Mouse (Mus musculus) CH12.LX (cell line): ENCODE measurements around the gene Rreb1. TPM values are rescaled to one million over a fixed set of nuclear protein-coding genes. Genes with fewer than 3 reads are reported as not detected.

Experiments used
- DNase-seq: peaks from one replicate; pipeline ENCODE4 v3.0.0-alpha.2; 2013; ENCODE audit errors: extremely low read depth
- H3K27ac ChIP-seq: 2 replicates; pipeline ENCODE4 v1.5.1; 2012; ENCODE audit warnings: low read depth, mild to moderate bottlenecking, control low read depth, moderate library complexity; ENCODE audit not compliant: insufficient read depth
- H3K27me3 ChIP-seq: replicated peaks from 2 replicates; pipeline ENCODE3; 2012; ENCODE audit warnings: inconsistent platforms
- H3K36me3 ChIP-seq, 2 experiments: replicated peaks in 1 of 2; 2 replicates each; pipeline versions ENCODE3 to v1.6.1; 2012; ENCODE audit warnings: inconsistent platforms in 1 of 2, low read length in 1 of 2, mild to moderate bottlenecking in 1 of 2, mixed read lengths in 1 of 2, moderate library complexity in 1 of 2; ENCODE audit not compliant: control insufficient read depth in 1 of 2, insufficient read depth in 1 of 2
- H3K4me1 ChIP-seq, 2 experiments: 2 replicates each; pipeline ENCODE4 v1.6.1; 2012; ENCODE audit warnings: inconsistent platforms in 1 of 2, moderate library complexity in 1 of 2; ENCODE audit not compliant: insufficient read depth in 2 of 2, control insufficient read depth in 1 of 2
- H3K4me2 ChIP-seq: 2 replicates; pipeline ENCODE4 v1.6.1; 2012; ENCODE audit warnings: low read depth, mild to moderate bottlenecking, control low read depth; ENCODE audit not compliant: poor library complexity, insufficient read depth, severe bottlenecking
- H3K4me3 ChIP-seq, 3 experiments: fragments of 150-350 bp in 1 of 3; sonication (generic) in 1 of 3; replicated peaks in 1 of 3; 2 replicates each; pipeline versions ENCODE3 to v1.5.1; 2011 to 2012; ENCODE audit warnings: low read depth in 2 of 3, low read length in 2 of 3, mild to moderate bottlenecking in 2 of 3, moderate library complexity in 2 of 3, control low read depth in 1 of 3, improper control_type of control experiment in 1 of 3, inconsistent platforms in 1 of 3, mixed read lengths in 1 of 3; ENCODE audit not compliant: poor library complexity in 1 of 3
- H3K79me2 ChIP-seq: replicated peaks from 2 replicates; pipeline ENCODE4 v1.6.1; 2012; ENCODE audit warnings: mild to moderate bottlenecking, moderate library complexity; ENCODE audit not compliant: control insufficient read depth, poor library complexity, insufficient read depth, severe bottlenecking; ENCODE audit errors: extremely low read depth
- H3K9ac ChIP-seq: 2 replicates; pipeline ENCODE4 v1.6.1; 2012; ENCODE audit warnings: low read depth, mild to moderate bottlenecking, control low read depth, moderate library complexity; ENCODE audit not compliant: insufficient read depth
- H3K9me3 ChIP-seq: replicated peaks from 2 replicates; pipeline ENCODE3; 2012; ENCODE audit warnings: low read length, inconsistent platforms, mixed read lengths
- CHD2 ChIP-seq: IDR thresholded peaks from 2 replicates; pipeline ENCODE4 v1.6.1; 2011; ENCODE audit warnings: low read length, improper control_type of control experiment
- E2F4 ChIP-seq: IDR thresholded peaks from 2 replicates; pipeline ENCODE4 v1.6.1; 2011; ENCODE audit warnings: low read depth, low read length, improper control_type of control experiment; ENCODE audit not compliant: insufficient replicate concordance
- ETS1 ChIP-seq: conservative IDR thresholded peaks from 2 replicates; pipeline ENCODE4 v1.6.1; 2012; ENCODE audit warnings: low read depth, mild to moderate bottlenecking, inconsistent platforms, low read length, improper control_type of control experiment, moderate library complexity
- IRF4 ChIP-seq: IDR thresholded peaks from 2 replicates; pipeline ENCODE4 v1.6.1; 2014; ENCODE audit warnings: low read depth, mild to moderate bottlenecking, inconsistent platforms, low read length, improper control_type of control experiment
- JUND ChIP-seq: conservative IDR thresholded peaks from 2 replicates; pipeline ENCODE4 v1.6.1; 2011; ENCODE audit warnings: low read depth, low read length, improper control_type of control experiment
- KAT2A ChIP-seq: IDR thresholded peaks from 2 replicates; pipeline ENCODE4 v1.6.1; 2012; ENCODE audit warnings: low read length, improper control_type of control experiment, inconsistent platforms; ENCODE audit not compliant: insufficient replicate concordance
- MAFK ChIP-seq: IDR thresholded peaks from 2 replicates; pipeline ENCODE4 v1.6.1; 2011; ENCODE audit warnings: low read length, improper control_type of control experiment; ENCODE audit not compliant: insufficient replicate concordance
- MAZ ChIP-seq: IDR thresholded peaks from 2 replicates; pipeline ENCODE4 v1.6.1; 2012; ENCODE audit warnings: low read depth, mild to moderate bottlenecking, inconsistent platforms, low read length, improper control_type of control experiment, moderate library complexity
- NELFE ChIP-seq: IDR thresholded peaks from 2 replicates; pipeline ENCODE4 v1.6.1; 2011; ENCODE audit warnings: low read depth, low read length, improper control_type of control experiment
- NRF1 ChIP-seq: IDR thresholded peaks from 2 replicates; pipeline ENCODE4 v1.6.1; 2014; ENCODE audit warnings: low read depth, mild to moderate bottlenecking, inconsistent platforms, low read length, improper control_type of control experiment, moderate library complexity
- PAX5 ChIP-seq: IDR thresholded peaks from 2 replicates; pipeline ENCODE4 v1.6.1; 2012; ENCODE audit warnings: low read length, inconsistent platforms, mixed read lengths
- RCOR1 ChIP-seq: conservative IDR thresholded peaks from 2 replicates; pipeline ENCODE4 v1.6.1; 2012; ENCODE audit warnings: low read depth, mild to moderate bottlenecking, inconsistent platforms, low read length, improper control_type of control experiment
- SIN3A ChIP-seq: IDR thresholded peaks from 2 replicates; pipeline ENCODE4 v1.6.1; 2012; ENCODE audit warnings: low read length, improper control_type of control experiment, inconsistent platforms
- TCF12 ChIP-seq: IDR thresholded peaks from 2 replicates; pipeline ENCODE4 v1.6.1; 2014; ENCODE audit warnings: low read depth, mild to moderate bottlenecking, inconsistent platforms, low read length, improper control_type of control experiment
- UBTF ChIP-seq: IDR thresholded peaks from 2 replicates; pipeline ENCODE4 v1.6.1; 2012; ENCODE audit warnings: low read depth, mild to moderate bottlenecking, inconsistent platforms, low read length, improper control_type of control experiment, moderate library complexity
- USF1 ChIP-seq: IDR thresholded peaks from 2 replicates; pipeline ENCODE4 v1.6.1; 2014; ENCODE audit warnings: low read depth, mild to moderate bottlenecking, inconsistent platforms, low read length, improper control_type of control experiment
- USF2 ChIP-seq: conservative IDR thresholded peaks from 2 replicates; pipeline ENCODE4 v1.6.1; 2011; ENCODE audit warnings: low read depth, low read length, improper control_type of control experiment
- ZC3H11A ChIP-seq: IDR thresholded peaks from 2 replicates; pipeline ENCODE4 v1.6.1; 2012; ENCODE audit warnings: low read depth, mild to moderate bottlenecking, inconsistent platforms, low read length, improper control_type of control experiment
- ZMIZ1 ChIP-seq: IDR thresholded peaks from 2 replicates; pipeline ENCODE4 v1.6.1; 2012; ENCODE audit warnings: low read depth, mild to moderate bottlenecking, inconsistent platforms, low read length, improper control_type of control experiment
- ZNF384 ChIP-seq: IDR thresholded peaks from 2 replicates; pipeline ENCODE4 v1.6.1; 2012; ENCODE audit warnings: low read depth, low read length, improper control_type of control experiment, inconsistent platforms
- dilution Hi-C: fragments of 300-500 bp; cut with MboI; formaldehyde crosslinking; loops from 2 replicates; pipeline ENCODE4 v1.14.3; 2020; ENCODE audit warnings: low sequenced_read_pairs; ENCODE audit not compliant: extremely low pct_unique_long_range_greater_than_20kb, extremely low pct_ligation_motif_present
- in situ Hi-C: fragments of 300-500 bp; cut with MboI; formaldehyde crosslinking; loops from 3 replicates; pipeline ENCODE4 v1.14.3; 2019; ENCODE audit warnings: low sequenced_read_pairs, low pct_ligation_motif_present, low pct_unique_long_range_greater_than_20kb, mixed read lengths
- polyA plus RNA-seq: library from polyadenylated mRNA; unstranded; fragments of >175 nt; gene quantifications from 2 replicates; pipeline ENCODE4 v1.2.1, GENCODE M21; 2012; ENCODE audit warnings: low read depth; ENCODE audit not compliant: insufficient read length
- total RNA-seq, 2 experiments: library from RNA; depleted of rRNA; stranded (reverse); fragments of 300-350 nt in 1 of 2; fragments of >200 nt in 1 of 2; gene quantifications; 2 replicates each; pipeline ENCODE4 v1.2.3; 2012 to 2014

Gene Rreb1
- total and polyA plus RNA-seq, 3 experiments = 1.0 to 10.2 (median 5.3) TPM

DNA sequence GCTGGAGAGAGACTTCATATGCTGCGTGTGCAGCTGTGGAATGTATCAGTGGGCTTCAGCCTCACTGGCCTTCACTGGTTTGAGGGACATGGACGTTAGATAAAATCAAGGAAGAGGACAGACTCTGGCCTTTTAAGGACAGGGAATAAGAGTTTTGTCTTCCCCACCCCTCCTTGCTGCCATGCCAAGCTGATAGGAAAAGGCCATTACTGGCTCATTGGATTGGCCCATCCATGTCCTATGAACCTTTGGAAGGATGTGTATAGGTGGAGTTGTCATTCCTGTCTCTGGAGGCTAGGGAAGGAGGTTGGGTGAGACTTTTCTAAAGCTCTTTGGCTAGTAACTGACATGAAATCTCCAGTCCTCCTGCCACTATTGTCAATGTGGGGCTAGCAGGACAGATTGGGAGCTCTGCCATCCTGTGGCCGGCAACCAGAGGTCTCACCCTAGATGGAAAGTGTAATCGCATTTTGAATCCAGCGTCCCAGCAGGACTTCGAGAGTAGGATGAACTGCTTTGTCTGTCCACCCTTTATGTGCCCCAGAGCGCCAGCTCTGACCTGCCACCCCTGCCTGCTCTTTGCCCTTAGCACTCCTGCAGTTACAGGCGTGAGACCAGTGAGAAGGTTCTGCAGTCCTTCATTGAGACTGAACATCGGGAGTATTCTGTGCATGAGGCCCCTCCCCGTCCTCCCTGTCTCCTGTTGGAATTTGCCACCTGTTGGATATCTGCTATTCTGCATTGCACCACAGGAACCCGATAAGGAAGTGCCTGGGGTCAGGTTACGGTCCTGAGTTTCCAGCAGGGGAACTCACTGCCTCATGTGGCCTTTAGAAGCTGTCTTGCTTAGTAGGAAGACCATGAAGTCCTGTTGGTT is 134.6 kb downstream of the Rreb1 start:
- Histone ChIP-seq H3K9ac (no peak overlapping the region), H3K4me2 (no peak overlapping the region), H3K79me2 (no peaks in the 10 kb centered on the region), H3K9me3 (no peaks in the 10 kb centered on the region), H3K36me3 (peaks cover 79 to 96% of the 10 kb centered on the region in 2 experiments), H3K27me3 (no peaks in the 10 kb centered on the region), H3K27ac (no peak overlapping the region), H3K4me3 (no peak overlapping the region), H3K4me1 (peaks cover 3 to 29% of the 10 kb centered on the region in 2 experiments; a peak in 2 of 4 replicates)
- dilution Hi-C loops (no loop called here), in situ Hi-C loops (no loop called here)
- no peak for TF ChIP-seq TCF12
- TF ChIP-seq NRF1 = no peak
- no peak for TF ChIP-seq USF1
- TF ChIP-seq ZNF384 = no peak
- TF ChIP-seq USF2 = no peak
- TF ChIP-seq E2F4 = no peak
- no peak for TF ChIP-seq SIN3A
- no peak for DNase-seq

DNA sequence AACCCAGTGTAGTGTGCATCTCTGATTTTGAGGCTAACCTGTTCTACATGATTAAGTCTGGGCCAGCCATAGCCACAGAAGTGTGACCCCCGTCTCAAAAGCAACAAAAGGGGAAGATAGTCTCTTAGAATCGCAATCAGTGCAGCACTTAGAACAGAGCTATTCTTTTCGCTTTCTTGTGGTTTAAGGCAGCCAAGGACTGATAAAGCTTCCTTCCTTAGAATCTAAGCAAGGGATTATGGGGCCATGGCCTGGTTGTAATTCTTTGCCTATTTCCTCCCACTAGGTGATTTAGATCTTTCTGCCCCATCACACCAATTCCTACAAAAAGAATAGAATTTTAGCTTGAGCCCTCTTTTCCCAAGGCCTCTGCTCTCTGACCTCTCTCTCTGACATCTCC is 135.8 kb downstream of the Rreb1 start:
- DNase-seq = no peak
- peaks cover 2 to 18% of the 10 kb centered on the region in 2 experiments; a peak in 2 of 4 replicates for H3K4me1 ChIP-seq
- in situ Hi-C loops = no loop called here
- TF ChIP-seq JUND = no peak
- TF ChIP-seq E2F4 = no peak
- TF ChIP-seq, all 38 proteins: peak for 0
- H3K4me2 ChIP-seq = no peak overlapping the region
- H3K9ac ChIP-seq = no peak overlapping the region
- H3K27me3 ChIP-seq = no peaks in the 10 kb centered on the region
- H3K36me3 ChIP-seq = peaks cover 80 to 96% of the 10 kb centered on the region in 2 experiments
- no peaks in the 10 kb centered on the region for H3K79me2 ChIP-seq
- H3K27ac ChIP-seq = no peak overlapping the region
- H3K9me3 ChIP-seq = no peaks in the 10 kb centered on the region
- dilution Hi-C loops = no loop called here
- H3K4me3 ChIP-seq = no peak overlapping the region

DNA sequence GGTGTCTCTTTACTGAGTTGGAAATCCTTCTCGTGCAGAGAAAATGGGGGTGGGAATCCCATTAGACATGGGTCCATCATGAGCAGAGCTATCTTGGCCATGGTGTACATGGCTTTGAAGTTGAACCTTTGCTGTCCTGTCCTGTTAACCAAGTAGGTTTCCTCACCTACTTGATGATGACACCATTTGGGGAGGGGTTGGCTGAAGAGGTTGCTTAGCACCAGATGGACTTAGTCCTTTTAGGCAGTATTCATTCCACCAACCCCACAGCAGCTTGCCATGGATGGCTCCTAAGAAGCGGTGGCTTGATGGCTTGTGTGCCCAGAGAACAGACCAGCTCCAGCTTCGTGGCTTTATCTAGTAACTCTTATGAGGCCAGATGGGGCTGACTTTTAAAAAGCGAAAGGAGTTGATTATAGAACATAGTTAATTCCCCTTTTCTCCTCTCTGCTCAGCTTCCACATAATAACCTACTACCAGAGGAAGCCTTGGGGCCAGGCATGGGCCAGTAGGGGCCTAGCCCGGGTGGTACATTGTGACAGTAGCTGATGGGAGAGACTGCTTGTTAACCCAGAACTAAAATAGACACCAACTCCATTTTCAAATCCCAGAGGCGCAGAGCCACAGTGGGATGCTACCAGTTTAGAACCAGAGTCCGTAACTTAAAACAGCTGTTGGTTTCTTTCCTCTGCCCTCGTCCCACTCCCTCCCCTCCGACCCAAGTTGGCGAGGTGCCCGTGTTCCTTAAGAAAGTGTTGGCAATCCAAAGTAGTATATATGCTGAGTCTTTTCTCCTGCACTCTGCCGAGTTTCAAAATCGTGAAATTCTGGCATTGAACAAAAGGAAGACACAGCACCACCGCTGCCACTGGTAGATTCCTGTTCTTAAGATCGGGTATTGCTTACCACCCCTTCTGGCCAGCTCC is 140.4 kb downstream of the Rreb1 start:
- Histone ChIP-seq H3K27ac (no peak overlapping the region), H3K27me3 (no peaks in the 10 kb centered on the region), H3K36me3 (peaks cover 60 to 95% of the 10 kb centered on the region in 2 experiments), H3K9ac (no peak overlapping the region), H3K4me1 (peaks cover 0 to 14% of the 10 kb centered on the region in 2 experiments; a peak in 2 of 4 replicates), H3K4me3 (no peak overlapping the region), H3K4me2 (no peak overlapping the region), H3K9me3 (no peaks in the 10 kb centered on the region), H3K79me2 (no peaks in the 10 kb centered on the region)
- dilution Hi-C loops (no loop called here), in situ Hi-C loops (no loop called here)
- DNase-seq = no peak
- TF ChIP-seq NRF1 (no peak), MAZ (no peak), ZC3H11A (no peak), NELFE (no peak), KAT2A (no peak), ZNF384 (no peak), RCOR1 (no peak), CHD2 (no peak), ZMIZ1 (no peak), MAFK (no peak), ETS1 (no peak), TCF12 (no peak), UBTF (no peak), IRF4 (no peak), PAX5 (no peak)
